In the genomic region with DNA sequence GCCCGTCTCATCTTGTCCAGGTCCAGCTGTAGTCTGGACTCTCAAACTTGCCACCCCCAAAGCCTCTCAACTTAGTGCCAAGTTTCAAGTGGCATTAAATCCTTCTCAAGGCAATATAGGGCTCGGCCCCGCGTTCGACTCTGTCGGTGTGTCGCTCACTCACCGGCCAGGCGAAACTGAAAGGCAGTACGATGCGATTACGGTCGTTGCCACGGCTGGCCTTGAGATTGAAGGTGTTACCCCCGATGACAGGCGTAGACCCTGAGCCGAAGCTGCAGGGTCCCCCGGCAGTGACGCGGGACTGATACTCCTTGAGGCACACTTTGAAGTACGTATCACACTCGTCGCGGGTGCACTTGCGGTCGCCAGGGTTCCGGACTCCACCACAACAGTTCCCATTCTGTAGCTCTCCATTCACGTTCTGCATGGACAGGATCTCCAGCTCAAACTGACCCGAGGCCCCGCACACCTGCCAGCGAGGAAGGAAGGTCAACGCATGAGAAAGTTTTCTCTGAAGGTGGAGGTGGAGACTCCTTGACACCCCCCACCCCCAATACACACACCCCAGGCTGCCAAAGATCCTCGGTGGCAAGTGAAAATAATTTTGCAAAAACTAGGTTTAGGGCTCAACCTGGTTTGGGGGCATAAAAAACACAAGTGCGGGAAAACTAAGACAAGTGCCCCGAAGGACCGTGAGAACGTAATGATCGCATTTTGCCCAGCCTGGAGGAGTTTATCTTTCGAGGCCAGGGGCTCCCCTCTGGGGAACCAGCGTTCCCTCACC, we compare ENCODE assay signal across 8 mouse cellular contexts. TPM values are rescaled to one million over a fixed set of nuclear protein-coding genes. Genes with fewer than 3 reads are reported as not detected.
DNase-seq lines count a peak whose midpoint lies in the region; ATAC-seq and TF ChIP-seq lines count a peak whose summit lies in the region.

No protein-coding gene starts in this region.

- WGBS in cerebellum, adult 2 months: under 1% methylated on average over 40 of the region's 40 CpGs
- under 1% methylated on average over 40 of the region's 40 CpGs for WGBS in forebrain, embryonic 11.5 days
- under 1% methylated on average over 40 of the region's 40 CpGs for WGBS in hindbrain, embryonic 12.5 days
- under 1% methylated on average over 40 of the region's 40 CpGs for WGBS in liver, embryonic 14.5 days (ENCODE audit: insufficient replicate concordance)

- peak in 1 of 2 experiments; percentile 22 for DNase-seq in cerebellum, adult 2 months
- no peak for DNase-seq in cerebellum, adult 9-10 months
- DNase-seq in R1 (ENCODE audit: low read depth, low spot score): peak; percentile 26
- peak; percentile 74 for DNase-seq in forebrain, embryonic 11.5 days (ENCODE audit: low spot score)
- no peak for DNase-seq in liver, embryonic 14.5 days (ENCODE audit: low read depth in 3 of 3, low spot score in 3 of 3)
- DNase-seq in naive thymus-derived CD4-positive, alpha-beta T cell, adult 2 months (ENCODE audit: low read depth): peak; percentile 3
- DNase-seq in spleen, postnatal 4 days (ENCODE audit: low spot score in 2 of 2): no peak

- TF ChIP-seq POLR2A in cerebellum, adult 2 months (IDR thresholded peaks at IDR 0.05; ENCODE audit: borderline replicate concordance, insufficient read depth, low read length): no peak

- H3K9me3 ChIP-seq in forebrain, embryonic 11.5 days (ENCODE audit: control insufficient read depth, low read length): no peaks in the 10 kb centered on the region
- H3K9me3 ChIP-seq in hindbrain, embryonic 12.5 days (replicated peaks): no peaks in the 10 kb centered on the region
- H3K9me3 ChIP-seq in liver, embryonic 14.5 days (ENCODE audit: control insufficient read depth, low read length): no peaks in the 10 kb centered on the region

- no peak overlapping the region for H3K27ac ChIP-seq in cerebellum, adult 2 months (ENCODE audit: insufficient read depth, low read length)
- peak overlapping the region; percentile 91 for H3K27ac ChIP-seq in forebrain, embryonic 11.5 days (ENCODE audit: low read depth, low read length)
- H3K27ac ChIP-seq in hindbrain, embryonic 12.5 days: peak overlapping the region; percentile 56
- no peak overlapping the region for H3K27ac ChIP-seq in liver, embryonic 14.5 days

- H3K4me1 ChIP-seq in cerebellum, adult 2 months (ENCODE audit: control insufficient read depth, insufficient read depth, low read length): 0 out of 2 replicates have a peak, but pooled peaks cover 3% of the 10 kb centered on the region
- H3K4me1 ChIP-seq in forebrain, embryonic 11.5 days (replicated peaks; ENCODE audit: control insufficient read depth, insufficient read depth, low read length): peaks cover 15% of the 10 kb centered on the region; the same call in 1 of the 2 replicates
- peaks cover 51% of the 10 kb centered on the region for H3K4me1 ChIP-seq in hindbrain, embryonic 12.5 days
- peaks cover 0 to 3% of the 10 kb centered on the region in 2 experiments; a peak in 1 of 4 replicates for H3K4me1 ChIP-seq in liver, embryonic 14.5 days (replicated peaks; ENCODE audit: control insufficient read depth in 2 of 2, insufficient read depth in 2 of 2, low read length in 1 of 2)

- ATAC-seq in forebrain, embryonic 11.5 days (replicated peaks; ENCODE audit: low FRiP score): no peak
- no peak for ATAC-seq in hindbrain, embryonic 12.5 days (ENCODE audit: low FRiP score)
- ATAC-seq in liver, embryonic 14.5 days (ENCODE audit: insufficient read depth): no peak

- H3K27me3 ChIP-seq in cerebellum, adult 2 months (ENCODE audit: control insufficient read depth, insufficient read depth, low read length): peaks cover 7% of the 10 kb centered on the region; the same call in 1 of the 2 replicates
- no peaks in the 10 kb centered on the region; the same call in 1 of the 2 replicates for H3K27me3 ChIP-seq in forebrain, embryonic 11.5 days (ENCODE audit: control insufficient read depth, insufficient read depth, low read length)
- peaks cover 9% of the 10 kb centered on the region for H3K27me3 ChIP-seq in hindbrain, embryonic 12.5 days
- peaks cover 42% of the 10 kb centered on the region for H3K27me3 ChIP-seq in liver, embryonic 14.5 days (ENCODE audit: control insufficient read depth, insufficient read depth, low read length)

- H3K36me3 ChIP-seq in forebrain, embryonic 11.5 days (ENCODE audit: control insufficient read depth, insufficient read depth, low read length): no peaks in the 10 kb centered on the region
- H3K36me3 ChIP-seq in hindbrain, embryonic 12.5 days: no peaks in the 10 kb centered on the region
- H3K36me3 ChIP-seq in liver, embryonic 14.5 days (replicated peaks; ENCODE audit: control insufficient read depth, insufficient read depth, low read depth): no peaks in the 10 kb centered on the region

- no peak for TF ChIP-seq CTCF in cerebellum, adult 2 months (IDR thresholded peaks at IDR 0.05; ENCODE audit: borderline replicate concordance, insufficient read depth, low read depth, low read length)
- no peak for TF ChIP-seq CTCF in liver, embryonic 14.5 days (IDR thresholded peaks at IDR 0.05; ENCODE audit: low read depth)

- peak overlapping the region; percentile 42 for H3K4me3 ChIP-seq in cerebellum, adult 2 months (replicated peaks; ENCODE audit: insufficient read depth, low read depth, low read length)
- H3K4me3 ChIP-seq in forebrain, embryonic 11.5 days (ENCODE audit: low read depth, low read length): peak overlapping the region; percentile 65
- peak overlapping the region; percentile 62 for H3K4me3 ChIP-seq in hindbrain, embryonic 12.5 days
- H3K4me3 ChIP-seq in liver, embryonic 14.5 days (ENCODE audit: insufficient read depth in 1 of 2, low read depth in 2 of 2, low read length in 2 of 2): peak overlapping the region; percentile 51 to 57

- H3K9ac ChIP-seq in forebrain, embryonic 11.5 days (ENCODE audit: low read length): peak overlapping the region; percentile 77
- peak overlapping the region; percentile 74 for H3K9ac ChIP-seq in hindbrain, embryonic 12.5 days
- H3K9ac ChIP-seq in liver, embryonic 14.5 days (replicated peaks): no peak overlapping the region

- peak overlapping the region; percentile 88 for H3K4me2 ChIP-seq in forebrain, embryonic 11.5 days (ENCODE audit: low read depth, low read length, severe bottlenecking)
- peak overlapping the region; percentile 84 for H3K4me2 ChIP-seq in hindbrain, embryonic 12.5 days (replicated peaks)
- peak overlapping the region; percentile 63 for H3K4me2 ChIP-seq in liver, embryonic 14.5 days (ENCODE audit: low read depth)

- no peak for TF ChIP-seq EP300 in liver, embryonic 14.5 days (IDR thresholded peaks at IDR 0.05; ENCODE audit: low read depth)

RNA-seq across cellular contexts. Expression of a gene that starts 1.0 kb away (rescaled TPM):
- polyA plus RNA-seq in cerebellum, adult 2 months (2012; rRNA removed): 2.4 and 3.1 TPM in 2 replicates
- polyA plus RNA-seq in forebrain, embryonic 11.5 days (2014; fragmentation: Nextera tagmentation; extraction: Ambion mirVana): 19.6 and 20.6 TPM in 2 replicates
- 31.6 and 34.0 TPM in 2 replicates for polyA plus RNA-seq in hindbrain, embryonic 12.5 days (2016; fragmentation: Nextera tagmentation; extraction: Ambion mirVana)
- 0.32 and 0.54 TPM in 2 replicates for polyA plus RNA-seq in liver, embryonic 14.5 days (2012; rRNA removed)
- 0.67 and 1.1 TPM in 2 replicates for polyA plus RNA-seq in liver, embryonic 14.5 days (2014; fragmentation: Nextera tagmentation; extraction: Ambion mirVana)

Comparison
In these comparisons a context has a peak if more than half of its experiments do, and no peak if none do; other contexts are left out.
1. DNase-seq: peak in R1 (single experiment), forebrain, embryonic 11.5 days (single experiment) and naive thymus-derived CD4-positive, alpha-beta T cell, adult 2 months (single experiment); none in cerebellum, adult 9-10 months (single experiment), liver, embryonic 14.5 days (0 of 3) and spleen, postnatal 4 days (0 of 2).
2. H3K27ac ChIP-seq: peak in forebrain, embryonic 11.5 days (single experiment) and hindbrain, embryonic 12.5 days (single experiment); none in cerebellum, adult 2 months (single experiment) and liver, embryonic 14.5 days (single experiment).
3. Peak in every context shown above with its lines, with median percentiles within 50 percentile points of each other: H3K4me3 ChIP-seq and H3K4me2 ChIP-seq.